In the genomic region with DNA sequence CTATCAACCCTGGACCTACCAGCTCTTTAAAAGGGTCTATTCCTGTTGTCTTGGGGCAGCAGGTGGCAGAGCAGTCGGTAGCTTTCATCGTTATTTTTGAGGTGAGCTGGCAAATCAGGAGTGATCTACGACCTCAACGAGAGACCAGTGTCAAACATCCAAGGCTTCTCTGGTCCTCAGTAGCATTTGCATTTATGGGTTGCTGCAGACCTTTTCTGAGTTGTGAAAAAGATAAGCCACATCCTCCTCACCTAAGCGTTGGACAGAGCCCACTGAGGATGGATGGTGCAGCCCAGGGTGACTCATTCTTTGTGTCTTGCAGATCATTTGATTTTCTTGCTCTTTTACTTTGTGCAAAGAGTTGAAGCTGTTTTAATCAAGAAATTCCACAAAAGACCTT, we compare ENCODE assay signal across 8 mouse cellular contexts. TPM values are rescaled to one million over a fixed set of nuclear protein-coding genes. Genes with fewer than 3 reads are reported as not detected.
DNase-seq lines count a peak whose midpoint lies in the region; ATAC-seq and TF ChIP-seq lines count a peak whose summit lies in the region.

No protein-coding gene starts in this region.

- no peak for TF ChIP-seq CTCF in lung, adult 2 months (IDR thresholded peaks at IDR 0.05; ENCODE audit: insufficient read depth, low read length)
- no peak for TF ChIP-seq CTCF in cortical plate, adult 2 months (IDR thresholded peaks at IDR 0.05; ENCODE audit: extremely low read depth, insufficient read depth, low read length)

- H3K4me2 ChIP-seq in hindbrain, embryonic 14.5 days (replicated peaks) = peak overlapping the region; percentile 64

- H3K36me3 ChIP-seq in hindbrain, embryonic 14.5 days (replicated peaks; ENCODE audit: control insufficient read depth, insufficient read depth) = no peaks in the 10 kb centered on the region
- H3K36me3 ChIP-seq in midbrain, embryonic 10.5 days = no peaks in the 10 kb centered on the region

- TF ChIP-seq POLR2A in lung, adult 2 months (IDR thresholded peaks at IDR 0.05; ENCODE audit: borderline replicate concordance, extremely low read depth, low read depth, low read length) = no peak
- TF ChIP-seq POLR2A in cortical plate, adult 2 months (IDR thresholded peaks at IDR 0.05; ENCODE audit: extremely low read depth, insufficient read depth, low read length) = no peak

- H3K4me3 ChIP-seq in lung, adult 2 months (replicated peaks; ENCODE audit: extremely low read depth, low read depth, low read length) = peak overlapping the region; percentile 91
- peak overlapping the region; percentile 57 for H3K4me3 ChIP-seq in cortical plate, adult 2 months (ENCODE audit: insufficient read depth, low read length)
- H3K4me3 ChIP-seq in hindbrain, embryonic 14.5 days (replicated peaks; ENCODE audit: low read length) = peak overlapping the region; percentile 82
- H3K4me3 ChIP-seq in midbrain, embryonic 10.5 days = peak overlapping the region; percentile 97

- peak; percentile 3; the same call in 1 of the 2 replicates for ATAC-seq in hindbrain, embryonic 14.5 days (ENCODE audit: low FRiP score)

- no peaks in the 10 kb centered on the region for H3K27me3 ChIP-seq in hindbrain, embryonic 14.5 days (ENCODE audit: control insufficient read depth, insufficient read depth, low read length)
- no peaks in the 10 kb centered on the region for H3K27me3 ChIP-seq in midbrain, embryonic 10.5 days (ENCODE audit: low read depth, poor library complexity, severe bottlenecking)

- WGBS in lung, adult 2 months = 8% methylated on average over 5 of the region's 5 CpGs
- 8% methylated on average over 5 of the region's 5 CpGs for WGBS in hindbrain, embryonic 14.5 days
- WGBS in midbrain, embryonic 10.5 days = 16% methylated on average over 5 of the region's 5 CpGs

- no peak overlapping the region for H3K27ac ChIP-seq in cortical plate, adult 2 months (ENCODE audit: insufficient read depth, low read length)
- H3K27ac ChIP-seq in hindbrain, embryonic 14.5 days = peak overlapping the region; percentile 88
- H3K27ac ChIP-seq in midbrain, embryonic 10.5 days (replicated peaks) = peak overlapping the region; percentile 95

- H3K9me3 ChIP-seq in hindbrain, embryonic 14.5 days (ENCODE audit: control insufficient read depth, low read length) = no peaks in the 10 kb centered on the region
- no peaks in the 10 kb centered on the region for H3K9me3 ChIP-seq in midbrain, embryonic 10.5 days (replicated peaks)

- peaks cover 14% of the 10 kb centered on the region for H3K4me1 ChIP-seq in lung, adult 2 months (ENCODE audit: control insufficient read depth, insufficient read depth, low read length)
- H3K4me1 ChIP-seq in cortical plate, adult 2 months (ENCODE audit: control insufficient read depth, insufficient read depth, low read length) = peaks cover 2% of the 10 kb centered on the region; the same call in 1 of the 2 replicates
- peaks cover 10% of the 10 kb centered on the region for H3K4me1 ChIP-seq in hindbrain, embryonic 14.5 days (replicated peaks; ENCODE audit: control insufficient read depth, insufficient read depth, low read length)
- H3K4me1 ChIP-seq in midbrain, embryonic 10.5 days = peaks cover 25% of the 10 kb centered on the region

- peak overlapping the region; percentile 80 for H3K9ac ChIP-seq in hindbrain, embryonic 14.5 days

- DNase-seq in lung, adult 2 months = no peak
- no peak for DNase-seq in lung, adult 18-20 months
- DNase-seq in hindbrain, embryonic 14.5 days (ENCODE audit: low spot score) = no peak
- DNase-seq in midbrain, embryonic 10.5 days (ENCODE audit: low spot score) = no peak
- no peak for DNase-seq in cerebellum, postnatal 4 days (ENCODE audit: low spot score in 2 of 2)
- DNase-seq in kidney, adult 9 months = no peak
- no peak for DNase-seq in lung, postnatal 10 days

RNA-seq across cellular contexts. Expression of a gene that starts 0.5 kb away (rescaled TPM):
- polyA plus RNA-seq in lung, adult 2 months (2012; rRNA removed) = 58.6 and 128 TPM in 2 replicates
- 47.0 and 50.5 TPM in 2 replicates for polyA plus RNA-seq in cortical plate, adult 2 months (2012; rRNA removed)
- polyA plus RNA-seq in hindbrain, embryonic 14.5 days (2014; fragmentation: Nextera tagmentation; extraction: Ambion mirVana) = 42.1 TPM in 2 replicates
- 27.6 and 30.6 TPM in 2 replicates for polyA plus RNA-seq in midbrain, embryonic 10.5 days (2016; fragmentation: Nextera tagmentation; extraction: Ambion mirVana)

RNA-seq across cellular contexts. Expression of a gene that starts 0.9 kb away (rescaled TPM):
- polyA plus RNA-seq in lung, adult 2 months (2012; rRNA removed) = 10.8 and 15.8 TPM in 2 replicates
- 2.8 and 3.2 TPM in 2 replicates for polyA plus RNA-seq in cortical plate, adult 2 months (2012; rRNA removed)
- polyA plus RNA-seq in hindbrain, embryonic 14.5 days (2014; fragmentation: Nextera tagmentation; extraction: Ambion mirVana) = 6.5 and 8.2 TPM in 2 replicates
- polyA plus RNA-seq in midbrain, embryonic 10.5 days (2016; fragmentation: Nextera tagmentation; extraction: Ambion mirVana) = 6.8 and 7.7 TPM in 2 replicates

RNA-seq across cellular contexts. Expression of a gene that starts 34.3 kb away (rescaled TPM):
- polyA plus RNA-seq in lung, adult 2 months (2012; rRNA removed) = 37.4 and 41.8 TPM in 2 replicates
- polyA plus RNA-seq in cortical plate, adult 2 months (2012; rRNA removed) = 51.4 and 54.0 TPM in 2 replicates
- polyA plus RNA-seq in hindbrain, embryonic 14.5 days (2014; fragmentation: Nextera tagmentation; extraction: Ambion mirVana) = 42.8 and 43.5 TPM in 2 replicates
- polyA plus RNA-seq in midbrain, embryonic 10.5 days (2016; fragmentation: Nextera tagmentation; extraction: Ambion mirVana) = 31.6 and 31.8 TPM in 2 replicates

RNA-seq across cellular contexts. Expression of a gene that starts 38.6 kb away (rescaled TPM):
- 5.2 and 11.0 TPM in 2 replicates for polyA plus RNA-seq in lung, adult 2 months (2012; rRNA removed)
- 8.2 and 8.8 TPM in 2 replicates for polyA plus RNA-seq in cortical plate, adult 2 months (2012; rRNA removed)
- 8.6 and 10.7 TPM in 2 replicates for polyA plus RNA-seq in hindbrain, embryonic 14.5 days (2014; fragmentation: Nextera tagmentation; extraction: Ambion mirVana)
- polyA plus RNA-seq in midbrain, embryonic 10.5 days (2016; fragmentation: Nextera tagmentation; extraction: Ambion mirVana) = 21.6 and 22.3 TPM in 2 replicates
